Mouse (Mus musculus): ENCODE measurements around the gene Trpm2.
A peak's percentile ranks its signal among the peaks of the same experiment; 100 is the strongest.
"Not testable (repeated sequence)": the region's sequence is repeated elsewhere in the genome, so short reads cannot be mapped to it uniquely, and the experiment has no call there.

Gene Trpm2

DNA sequence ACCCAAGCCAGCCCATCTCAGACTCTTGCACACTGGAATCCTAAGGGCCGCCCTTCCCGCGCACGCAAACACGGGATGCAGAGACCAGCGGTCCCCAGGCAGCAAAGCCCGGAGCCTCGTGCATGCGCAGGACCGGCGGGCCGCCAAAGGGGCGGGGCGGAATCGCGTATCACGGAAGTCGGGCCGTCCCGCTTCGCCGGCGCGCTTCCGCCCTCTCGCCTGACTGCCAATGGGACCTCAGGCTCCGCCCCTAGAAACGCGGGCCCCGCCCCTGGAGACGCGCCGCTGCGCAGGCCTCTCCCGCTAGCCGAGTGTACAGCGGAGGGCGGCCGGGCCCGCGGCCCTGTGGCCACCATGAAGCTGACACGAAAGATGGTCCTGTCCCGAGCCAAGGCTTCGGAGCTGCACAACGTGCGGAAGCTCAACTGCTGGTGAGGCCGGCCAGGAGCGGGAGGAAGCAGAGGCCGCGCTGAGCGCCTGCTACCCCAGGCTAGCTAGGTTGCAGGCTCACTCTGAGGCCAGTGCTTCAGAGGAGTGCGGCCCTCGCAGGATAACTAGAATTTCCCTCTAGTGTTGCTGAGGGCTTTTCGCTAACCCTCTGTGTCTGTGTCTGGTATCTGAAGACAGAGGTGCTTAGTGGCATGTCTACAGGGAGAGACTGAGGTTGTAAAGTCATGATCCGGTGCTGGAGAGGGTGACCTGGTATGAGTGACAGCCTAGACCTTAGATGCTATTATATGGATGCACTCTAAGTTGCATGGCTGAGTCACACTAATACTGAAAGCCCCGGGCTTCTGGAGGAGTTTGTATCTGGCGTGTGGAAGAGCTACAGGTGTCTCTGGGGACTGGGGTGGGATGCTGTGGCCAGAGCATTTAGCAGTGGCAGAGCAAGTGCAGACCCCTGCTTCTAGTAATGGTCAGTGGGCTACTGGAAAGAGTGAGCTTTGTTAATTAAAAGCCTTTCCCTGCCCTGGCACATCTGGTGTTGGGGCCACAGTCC, 8.3 kb upstream of the Trpm2 start, which contains the start of gene 1810043G02Rik:
1810043G02Rik (plus strand) TSS at position 174 of the 1,000 bp plus-strand sequence.
- DNase-seq (ENCODE audit: low read depth, low spot score), result peak; percentile 85

DNA sequence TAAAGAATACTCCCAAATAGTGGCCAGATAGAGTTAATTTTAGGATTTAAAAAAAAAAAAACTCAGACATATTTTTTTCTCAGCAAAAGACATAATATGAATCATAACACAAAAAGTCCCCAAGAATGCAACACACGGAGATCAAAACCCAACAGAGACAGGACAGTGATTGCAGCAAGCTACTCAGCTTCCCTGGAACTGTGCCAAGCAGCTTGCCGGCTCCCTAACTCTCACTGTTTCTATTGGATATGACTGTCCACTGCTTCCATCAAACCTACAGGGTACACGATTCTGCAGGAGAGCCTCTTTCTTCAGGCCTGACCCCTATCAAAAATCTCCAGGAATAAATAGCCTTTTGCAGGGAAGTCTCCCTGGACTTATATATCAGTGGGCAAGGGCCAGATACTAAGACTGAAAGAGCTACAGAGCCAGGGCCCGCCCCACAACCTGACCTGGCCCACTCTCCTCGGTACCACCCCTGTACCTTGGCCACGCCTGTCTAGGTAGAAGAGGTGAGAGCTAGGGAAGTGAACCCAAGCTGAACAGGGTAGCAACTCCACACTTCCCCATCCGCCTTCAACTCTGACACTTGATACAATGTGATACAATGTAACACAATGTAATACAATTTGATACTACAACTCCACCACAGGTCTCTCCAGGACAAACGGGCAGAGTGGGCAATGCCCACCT, 6.2 kb upstream of the Trpm2 start:
- no peak for DNase-seq (ENCODE audit: low read depth, low spot score)

DNA sequence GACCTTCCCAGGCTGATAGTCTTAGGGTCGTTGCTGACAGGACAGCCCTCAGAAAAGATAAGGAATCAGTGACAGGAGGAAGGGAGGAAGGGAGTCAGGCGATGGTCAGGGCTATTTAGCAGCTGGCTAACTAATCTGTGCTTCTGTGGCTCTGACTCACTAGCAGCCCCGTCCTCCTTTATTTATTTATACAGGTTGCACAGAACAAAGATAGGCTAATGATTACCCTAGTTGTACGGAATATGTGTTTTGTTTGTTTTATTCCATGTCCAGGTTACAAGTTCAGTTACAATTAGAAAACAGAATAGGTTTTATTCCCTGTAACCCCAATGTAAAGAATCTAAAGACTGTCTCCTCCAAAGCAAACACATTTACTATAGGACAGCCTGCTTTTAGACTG, 5.3 kb upstream of the Trpm2 start:
- DNase-seq (ENCODE audit: low read depth, low spot score), result no peak

DNA sequence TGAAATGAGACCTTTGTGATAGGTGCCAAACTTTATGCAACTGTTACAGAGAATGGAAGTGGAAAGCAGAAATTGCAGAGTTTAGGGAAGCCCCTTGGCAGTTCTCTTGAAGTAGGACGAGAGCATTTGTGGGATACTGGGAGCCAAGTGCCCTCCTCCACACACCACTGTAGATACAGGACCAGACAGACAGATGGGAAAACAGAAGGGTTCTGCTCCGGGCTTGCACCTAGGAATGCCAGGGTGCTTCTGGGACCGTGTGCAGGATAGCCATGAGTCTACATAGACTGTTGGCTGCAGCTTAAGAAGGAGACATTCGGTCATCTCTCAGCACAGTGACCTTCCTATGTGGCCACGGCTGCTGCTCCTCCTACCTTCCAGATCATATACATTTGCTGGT, 4.4 kb upstream of the Trpm2 start:
- DNase-seq (ENCODE audit: low read depth, low spot score), result no peak

DNA sequence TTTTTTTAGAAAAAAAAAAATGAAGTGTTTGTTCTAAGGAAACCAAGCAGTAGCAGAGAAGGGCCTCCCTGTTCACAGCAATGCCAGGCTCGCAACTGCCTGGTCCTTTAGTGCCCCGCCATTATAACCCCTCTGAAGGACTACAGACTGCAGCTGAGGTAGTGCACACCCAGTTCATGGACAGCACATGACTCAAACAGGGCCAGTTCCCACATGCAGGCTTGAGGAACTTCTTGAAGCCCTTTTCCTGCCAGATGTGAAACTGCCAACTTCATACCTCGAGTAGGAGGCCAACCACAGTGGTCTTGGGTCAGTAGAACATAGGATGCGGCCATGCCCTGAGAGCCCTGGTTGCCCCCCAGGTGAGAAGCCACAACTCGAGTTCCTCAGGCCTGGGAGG, 4.0 kb upstream of the Trpm2 start:
- DNase-seq (ENCODE audit: low read depth, low spot score), result no peak

DNA sequence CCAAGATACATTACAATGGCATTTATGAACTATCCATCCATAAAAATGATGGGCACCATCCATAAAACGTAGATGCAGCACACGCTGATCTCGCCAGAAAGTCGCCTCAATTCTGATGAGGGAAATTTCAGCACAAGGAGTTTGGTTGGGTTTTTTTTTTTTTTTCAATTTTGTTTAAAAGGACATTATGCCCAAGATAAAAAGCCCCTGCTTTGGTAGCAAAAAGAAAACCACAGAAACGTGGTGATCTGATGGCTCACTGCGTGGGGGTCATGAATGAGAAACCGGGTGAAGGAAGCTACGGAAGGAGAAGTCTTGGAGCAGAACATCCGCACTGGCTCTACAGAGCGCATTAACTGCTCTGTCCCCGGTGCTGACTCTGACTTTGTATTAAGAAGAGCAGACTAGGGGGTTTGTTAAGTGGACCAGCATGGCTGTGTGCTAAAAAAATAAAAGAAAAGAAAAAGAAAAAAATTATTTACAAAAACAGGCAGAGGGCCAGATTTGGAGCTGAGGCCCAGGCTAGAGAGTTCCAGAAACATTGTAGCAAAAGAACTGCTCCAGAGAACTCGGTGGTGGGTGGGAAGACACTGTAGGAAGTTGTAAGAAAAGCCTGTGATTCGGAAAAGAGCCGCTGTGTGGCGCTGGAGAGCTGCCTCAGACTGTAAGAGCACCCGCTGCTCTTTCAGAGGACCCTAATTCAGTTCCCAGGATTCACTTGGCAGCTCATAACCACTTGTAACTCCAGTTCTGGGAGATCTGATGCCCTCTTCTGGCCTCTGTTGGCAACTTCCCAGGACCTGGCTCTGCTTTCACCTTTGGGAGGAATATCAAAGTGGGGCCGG, 1.6 kb upstream of the Trpm2 start:
- peak; percentile 71 for DNase-seq (ENCODE audit: low read depth, low spot score)

DNA sequence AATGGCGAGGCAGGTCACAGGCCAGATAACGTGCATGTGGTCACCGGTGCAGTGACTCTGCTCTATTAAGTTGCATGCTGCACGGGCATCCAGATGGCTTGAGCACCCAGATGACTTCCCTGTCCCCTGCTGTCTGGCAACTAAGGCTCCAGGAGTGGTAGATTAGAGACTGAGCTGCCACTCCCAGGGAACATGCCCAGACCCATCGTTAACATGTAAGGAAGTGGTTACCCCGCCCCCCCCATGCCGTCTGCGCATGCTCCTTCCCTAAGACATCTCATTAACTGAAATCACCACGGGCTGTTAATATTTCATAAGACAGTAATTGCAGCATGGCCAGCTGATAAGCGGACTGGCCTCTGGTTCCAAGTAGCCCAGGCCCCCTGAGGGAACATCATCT, 828 bp upstream of the Trpm2 start:
- DNase-seq (ENCODE audit: low read depth, low spot score), result no peak

DNA sequence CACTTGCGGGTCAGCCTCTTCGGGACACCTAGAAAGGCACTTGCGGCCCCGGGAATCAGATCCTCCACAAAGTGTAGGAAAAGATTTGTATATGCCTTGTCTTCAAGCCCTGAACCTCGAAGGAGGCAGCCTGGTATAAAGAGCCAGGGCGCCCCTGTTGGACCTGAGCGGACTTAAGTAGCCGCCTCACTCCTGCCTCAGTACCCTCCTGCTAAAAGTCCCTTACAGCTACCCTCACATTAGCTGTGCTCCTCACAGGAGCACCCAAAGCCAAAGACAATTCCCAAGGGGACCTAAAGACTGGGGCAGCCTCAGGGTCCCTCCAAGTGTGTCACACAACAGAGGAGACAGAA, 414 bp downstream of the Trpm2 start:
- DNase-seq (ENCODE audit: low read depth, low spot score), result no peak

DNA sequence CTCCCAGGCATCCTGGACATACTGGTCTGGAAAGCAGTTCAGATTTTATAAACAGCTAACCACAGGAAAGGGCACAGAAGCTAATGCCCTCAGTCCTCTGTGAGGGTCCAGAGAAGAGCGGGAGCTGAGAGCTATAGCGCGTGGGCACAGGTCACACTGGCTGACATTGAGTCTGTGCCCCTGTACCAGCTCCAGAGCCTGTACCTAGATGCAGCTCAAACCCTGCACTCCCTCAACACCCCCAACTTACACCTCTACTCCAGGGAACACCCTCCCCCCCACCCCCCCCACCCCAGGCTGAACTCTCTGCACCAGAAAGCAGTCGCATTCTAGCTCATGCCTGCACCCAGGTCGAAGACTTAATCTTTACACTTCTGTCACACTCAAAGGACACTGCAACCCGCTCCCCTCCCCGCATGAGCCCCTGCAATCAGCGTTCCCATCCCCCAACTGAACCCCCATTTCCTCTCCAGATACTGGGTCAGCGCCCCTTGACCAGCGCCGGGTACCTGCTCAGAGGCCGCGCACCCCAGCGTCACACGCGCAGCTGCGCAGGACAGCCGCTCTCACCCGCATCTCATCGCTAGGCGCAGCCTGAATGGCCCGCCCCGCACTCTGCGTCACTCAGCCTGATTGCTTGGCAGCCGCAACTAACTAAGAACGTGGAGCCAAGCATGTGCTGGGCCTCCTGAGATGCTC, 940 bp downstream of the Trpm2 start:
- DNase-seq (ENCODE audit: low read depth, low spot score), result no peak

DNA sequence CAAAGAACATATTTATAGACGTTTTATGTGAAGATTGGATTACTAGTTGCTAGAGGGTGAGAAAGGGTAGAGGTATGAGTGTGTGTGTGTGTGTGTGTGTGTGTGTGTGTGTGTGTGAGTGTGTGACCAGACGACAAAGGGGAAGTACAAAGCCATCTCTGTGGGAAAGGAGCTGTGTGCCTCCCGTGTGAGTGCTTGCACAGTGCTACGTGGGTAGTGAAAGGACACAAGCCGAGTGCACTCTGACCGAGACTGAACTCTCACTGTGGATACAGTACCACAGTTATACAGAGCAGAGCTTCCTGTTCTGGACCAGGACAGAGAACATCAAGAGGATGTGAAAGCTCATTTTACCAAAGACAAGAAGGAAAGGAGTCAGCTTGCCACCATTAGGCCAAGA, 6.4 kb downstream of the Trpm2 start:
- DNase-seq (ENCODE audit: low read depth, low spot score), result no peak

DNA sequence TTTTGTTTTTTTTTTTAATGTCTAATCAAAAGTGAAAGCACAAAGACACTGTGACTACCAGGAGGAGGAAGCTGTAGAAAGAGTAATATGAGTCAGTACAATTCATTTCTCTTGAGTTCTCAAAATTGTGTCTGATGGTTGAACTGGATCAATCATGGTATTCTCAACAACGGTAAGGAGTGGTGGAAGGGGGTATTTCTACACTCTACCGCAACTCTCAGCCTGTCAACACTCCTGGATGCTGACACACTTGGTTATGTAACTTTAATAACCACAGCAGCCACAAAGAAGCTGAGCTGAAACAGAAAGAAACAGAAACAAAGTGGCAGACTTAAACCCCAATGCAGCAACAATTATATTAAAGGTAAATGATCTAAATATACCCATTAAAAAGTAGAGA, 7.6 kb downstream of the Trpm2 start:
- no peak for DNase-seq (ENCODE audit: low read depth, low spot score)

DNA sequence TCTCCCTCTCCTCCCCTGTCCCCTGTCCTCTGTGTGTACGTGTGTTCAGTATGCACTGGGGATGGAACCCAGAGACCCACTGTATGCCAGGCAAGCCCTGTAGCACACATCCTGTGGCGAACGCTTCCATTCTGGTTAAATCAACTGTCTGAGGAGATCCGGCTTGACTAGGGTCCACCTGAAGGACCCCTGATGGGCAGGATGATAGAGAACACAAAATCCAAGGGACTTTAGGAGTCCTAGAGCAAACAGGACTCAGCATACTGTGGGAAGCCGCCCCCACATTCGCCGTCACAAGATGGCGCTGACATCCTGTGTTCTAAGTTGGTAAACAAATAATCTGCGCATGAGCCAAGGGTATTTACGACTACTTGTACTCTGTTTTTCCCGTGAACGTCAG, 19.9 kb downstream of the Trpm2 start:
- not testable (repeated sequence) for DNase-seq (ENCODE audit: low read depth, low spot score)

DNA sequence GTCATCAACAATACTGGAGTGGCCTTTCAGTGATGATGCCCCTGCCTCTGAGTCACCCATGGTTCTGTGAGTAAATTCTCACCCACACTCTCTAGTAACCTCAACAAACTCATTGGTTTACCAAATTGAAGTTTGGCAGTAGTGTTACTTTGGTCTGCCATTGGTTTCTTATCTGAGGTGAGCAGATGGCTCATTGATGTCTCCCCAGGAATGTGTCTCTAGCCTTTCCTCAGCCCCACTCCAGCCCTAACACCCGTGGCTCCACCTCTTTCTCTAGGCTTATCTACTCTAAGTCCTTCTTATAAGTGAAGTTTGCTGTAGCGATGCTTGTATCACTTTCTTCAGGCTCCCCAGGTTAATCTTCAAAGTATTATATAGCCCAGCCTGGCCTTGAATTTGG, 30.7 kb downstream of the Trpm2 start:
- no peak for DNase-seq (ENCODE audit: low read depth, low spot score)

DNA sequence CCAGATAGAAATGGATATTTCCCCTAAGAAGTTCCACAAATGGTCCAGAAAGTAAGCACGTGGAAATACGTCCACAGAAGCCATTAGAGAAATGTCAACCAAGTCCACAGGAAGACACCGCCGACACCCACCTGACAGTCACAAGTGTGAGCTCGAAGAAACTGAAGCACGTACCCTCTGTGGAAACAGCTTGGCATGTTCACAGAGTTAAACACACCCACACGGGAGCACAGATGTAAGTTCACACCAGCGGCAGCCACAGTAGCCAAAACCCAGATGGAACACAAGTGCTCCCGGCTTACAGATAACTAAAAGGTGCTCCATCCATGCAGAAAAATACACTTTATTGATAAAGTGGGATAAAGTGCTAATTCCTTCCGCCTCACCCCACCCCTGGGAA, 43.0 kb downstream of the Trpm2 start:
- no peak for DNase-seq (ENCODE audit: low read depth, low spot score)

DNA sequence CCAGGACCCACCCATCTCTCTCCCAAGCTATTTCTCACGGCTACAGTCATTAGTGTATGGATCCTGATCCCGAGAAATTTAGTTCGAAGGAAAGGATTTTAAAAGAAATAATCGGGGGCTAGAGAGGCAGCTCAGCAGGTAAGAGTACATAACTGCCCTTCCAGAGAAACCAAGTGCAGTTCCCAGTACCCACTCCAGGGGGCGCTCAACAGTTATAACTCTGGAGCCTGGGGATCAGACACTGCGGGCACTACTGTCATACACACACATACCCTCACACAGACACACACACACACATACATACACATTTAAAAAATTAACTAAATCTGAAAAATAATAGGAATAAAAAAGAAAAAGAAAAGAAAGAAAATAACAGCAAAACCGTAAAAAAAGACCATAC, 44.2 kb downstream of the Trpm2 start:
- no peak for DNase-seq (ENCODE audit: low read depth, low spot score)

DNA sequence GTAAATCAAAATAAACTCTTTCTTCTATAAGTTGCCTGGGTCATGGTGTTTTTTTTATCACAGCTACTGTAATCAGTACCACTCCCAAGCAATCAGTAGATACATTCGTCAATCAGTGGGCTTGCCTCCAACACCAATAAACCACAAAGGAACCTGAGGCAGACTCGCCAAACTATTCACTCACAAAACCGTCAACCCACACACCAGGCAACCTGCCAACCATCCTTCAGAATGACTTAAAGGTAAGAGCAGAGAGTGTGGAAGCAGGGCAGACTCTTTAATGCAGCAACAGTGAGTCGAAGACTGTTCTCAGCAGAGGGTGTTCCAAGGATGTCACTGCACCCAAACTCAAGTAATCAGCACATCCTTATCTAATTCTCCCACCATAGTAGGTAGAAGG, 47.7 kb downstream of the Trpm2 start:
- DNase-seq (ENCODE audit: low read depth, low spot score), result no peak

DNA sequence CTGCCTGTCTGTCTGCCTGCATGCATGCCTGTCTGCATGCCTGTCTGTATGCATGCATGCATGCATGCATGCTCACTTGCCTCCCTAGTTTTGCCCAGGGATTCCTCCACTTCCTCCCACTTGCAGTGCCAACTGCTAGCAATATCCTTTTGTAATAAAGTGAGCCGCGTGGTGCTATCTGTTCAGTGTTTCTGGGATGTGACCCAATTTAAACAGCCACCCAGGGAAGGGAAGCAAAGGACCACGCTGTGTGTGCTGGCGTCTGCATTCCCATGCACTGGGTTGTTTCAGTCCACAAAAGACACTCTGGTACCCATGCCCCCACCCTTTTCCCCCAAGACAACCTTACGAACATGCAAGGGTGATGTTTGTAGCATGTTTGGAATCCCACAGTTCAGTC, 49.4 kb downstream of the Trpm2 start:
- no peak for DNase-seq (ENCODE audit: low read depth, low spot score)

DNA sequence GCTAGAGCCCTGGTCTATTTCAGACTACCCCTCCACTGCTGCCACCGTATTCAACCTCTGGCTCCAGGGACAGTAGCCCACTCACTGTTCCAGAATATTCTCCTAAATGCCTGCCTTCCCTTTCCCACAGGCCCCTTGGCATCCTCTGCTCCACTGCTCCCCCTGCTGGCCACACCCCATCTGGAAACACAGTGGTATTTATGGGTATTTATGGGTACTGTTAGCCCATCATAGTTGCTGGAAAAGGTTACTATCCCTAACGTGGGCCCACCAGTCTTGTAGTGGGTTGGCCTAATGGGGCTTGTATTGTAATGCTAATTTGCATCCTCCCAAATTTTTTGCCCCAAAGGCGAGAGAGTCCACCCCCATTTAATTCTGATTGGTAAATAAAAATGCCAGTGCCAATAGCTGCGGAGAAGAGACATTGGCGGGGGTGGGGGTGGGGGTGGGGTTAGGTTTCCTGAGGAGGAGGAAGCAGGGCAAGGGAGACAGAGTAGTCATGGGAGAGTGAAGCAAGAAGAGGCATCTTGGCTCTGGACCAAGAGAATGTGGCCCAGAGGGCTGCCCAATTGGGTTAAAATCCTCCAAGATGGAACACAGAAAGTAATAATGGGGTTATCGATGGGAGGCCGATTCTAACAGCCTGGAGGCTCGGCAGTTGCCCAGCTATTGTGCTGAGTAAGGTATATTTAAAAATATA, 53.6 kb downstream of the Trpm2 start:
- no peak for DNase-seq (ENCODE audit: low read depth, low spot score)

DNA sequence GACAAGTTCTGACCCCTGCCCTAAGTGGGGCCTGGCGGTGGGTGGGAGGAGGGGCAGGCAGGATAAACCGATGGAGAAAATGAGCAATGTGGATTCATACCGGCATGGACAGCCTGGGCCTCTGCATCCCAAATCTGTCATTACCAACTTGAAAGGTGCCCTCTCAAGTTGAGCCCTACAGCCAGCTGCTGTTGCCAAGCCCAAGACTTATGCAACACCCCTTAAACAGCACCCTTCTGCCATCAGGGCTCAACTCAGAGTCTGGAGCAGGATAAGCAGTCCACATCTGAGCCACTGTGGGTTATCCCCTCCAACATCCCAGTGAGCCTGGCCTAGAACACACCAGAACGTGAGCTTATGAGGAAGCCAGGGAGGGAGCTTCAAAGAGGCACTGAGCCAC, 57.1 kb downstream of the Trpm2 start:
- no peak for DNase-seq (ENCODE audit: low read depth, low spot score)

DNA sequence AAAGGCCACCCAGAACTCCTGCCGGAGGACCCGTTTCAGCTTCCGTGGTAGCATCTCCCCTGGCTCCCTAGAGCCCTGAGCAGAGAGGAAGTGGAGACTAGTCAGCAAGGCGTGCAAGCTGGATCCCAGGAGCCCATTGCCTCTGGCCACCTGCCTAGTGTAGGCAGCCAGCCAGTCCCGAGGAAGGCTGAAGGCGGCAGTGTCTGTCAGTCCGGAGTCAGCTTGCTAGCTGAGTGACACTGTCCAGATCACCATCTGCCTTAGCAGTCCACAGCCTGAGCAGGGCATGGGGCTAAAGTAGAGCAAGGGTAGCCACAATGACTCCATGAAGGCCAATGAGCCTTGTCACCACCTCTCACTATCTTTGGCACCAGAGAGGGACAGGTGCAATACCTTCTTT, 57.8 kb downstream of the Trpm2 start:
- no peak for DNase-seq (ENCODE audit: low read depth, low spot score)

All from WW6 (cell line).